Mouse (Mus musculus) embryo, embryonic 9.5 days (tissue): ENCODE measurements at regions not wholly inside any gene's neighbourhood (a gene's known extent, or its start where the extent isn't known, plus 50 kb on each side); places are given as distances from the start of the nearest gene placed in this dataset.
A peak's percentile ranks its signal among the peaks of the same experiment; 100 is the strongest.
"Not testable (repeated sequence)": the region's sequence is repeated elsewhere in the genome, so short reads cannot be mapped to it uniquely, and the experiment has no call there.

Experiments
- DNase-seq: peaks from one replicate; pipeline ENCODE4 v3.0.0-alpha.2; 2017; ENCODE audit errors: extremely low spot score

DNA sequence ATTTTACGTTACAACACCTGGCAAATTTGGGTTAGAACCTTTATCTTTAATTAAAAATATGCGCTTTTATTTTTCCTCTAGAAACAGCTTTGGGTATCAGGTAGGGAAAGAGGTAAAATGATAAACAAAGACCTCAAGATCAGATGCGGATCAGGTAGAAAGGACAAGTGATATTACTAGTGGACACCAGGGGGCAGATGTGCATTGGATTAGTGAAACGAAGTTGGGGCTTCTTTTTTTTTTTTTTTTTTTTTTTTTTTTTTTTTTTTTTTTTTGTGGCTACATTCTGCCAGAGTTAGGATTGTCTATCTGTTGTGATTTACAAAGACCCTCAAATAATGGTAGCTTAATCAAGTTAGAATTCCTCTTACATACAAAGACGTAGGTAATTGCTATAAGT lies 153.8 kb downstream of the Cd109 start:
- DNase-seq = peak; percentile 17

DNA sequence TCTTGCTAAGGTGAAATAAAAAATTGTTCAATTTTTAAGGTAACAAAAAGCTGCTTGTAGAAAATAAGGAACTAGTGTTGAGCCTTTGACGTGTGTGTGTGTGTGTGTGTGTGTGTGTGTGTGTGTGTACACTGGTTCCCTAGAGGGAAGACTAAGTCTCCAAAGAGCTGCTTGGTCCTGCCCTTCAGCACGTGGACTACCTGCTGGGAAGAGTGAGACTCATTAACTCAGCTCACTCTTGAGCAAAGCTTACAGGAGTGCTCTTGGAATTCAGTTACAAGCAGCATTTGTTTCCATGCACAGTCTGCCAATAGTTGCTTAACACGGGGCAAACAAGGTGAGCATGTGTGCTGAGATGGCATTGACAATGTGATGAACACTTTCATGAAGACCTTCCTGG lies 158.6 kb downstream of the Cd109 start:
- no peak for DNase-seq

DNA sequence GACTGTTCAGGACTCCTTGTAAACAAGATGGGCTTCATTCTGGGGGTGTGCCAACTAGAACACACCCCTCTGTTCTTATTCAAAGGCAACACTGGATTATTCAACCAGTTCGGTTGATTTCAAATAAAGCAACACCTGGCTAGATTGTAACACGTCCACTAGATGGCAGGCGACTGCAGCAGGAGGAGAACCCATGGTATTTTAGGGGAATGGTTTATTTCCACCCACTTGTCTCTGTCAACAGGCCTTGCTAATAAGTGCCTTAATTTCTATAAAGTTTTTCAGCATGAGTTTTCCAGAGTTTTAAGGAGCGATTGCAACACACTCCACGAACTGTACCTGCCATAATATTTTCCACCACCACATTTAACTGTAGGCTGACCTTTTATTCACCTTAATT lies 160.1 kb downstream of the Cd109 start:
- DNase-seq = peak; percentile 25

DNA sequence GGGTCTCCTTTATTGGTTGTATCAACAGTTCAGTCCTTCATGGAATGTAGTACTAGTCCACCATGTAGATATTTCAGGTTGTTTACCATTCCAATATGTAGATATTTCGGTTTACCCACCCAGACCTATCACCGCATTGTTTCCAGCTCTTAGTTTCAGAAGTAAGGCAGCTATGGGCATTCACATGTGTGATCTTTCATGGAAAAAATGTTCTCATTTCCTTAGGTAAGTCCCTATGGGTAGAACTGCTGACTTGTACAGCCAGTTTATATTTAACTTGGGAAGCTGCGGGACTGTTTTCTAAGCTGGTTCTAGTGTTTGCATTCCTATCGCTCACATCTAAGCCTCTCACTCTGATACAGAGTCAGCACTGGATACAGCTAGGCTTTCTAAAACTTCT lies 165.2 kb downstream of the Cd109 start:
- no peak for DNase-seq

DNA sequence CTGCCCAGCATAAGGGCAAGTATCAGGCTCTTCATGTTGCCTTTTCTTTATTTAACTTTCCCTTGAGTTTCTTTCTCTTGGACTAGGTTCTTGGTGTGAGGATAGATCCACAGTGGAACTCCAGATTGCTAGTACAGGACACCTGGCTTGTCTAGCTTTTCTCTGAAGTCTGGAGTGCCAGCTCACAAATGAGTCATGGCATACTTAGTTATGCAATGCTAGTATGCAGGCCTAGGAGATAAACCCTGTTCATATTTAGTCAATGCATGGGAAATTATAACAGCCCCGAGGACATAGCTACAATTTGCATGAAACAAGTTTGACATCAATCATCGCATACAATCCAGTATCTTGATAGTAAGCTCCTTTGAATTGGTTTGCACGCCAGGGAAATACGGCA lies 167.0 kb downstream of the Cd109 start:
- DNase-seq = no peak

DNA sequence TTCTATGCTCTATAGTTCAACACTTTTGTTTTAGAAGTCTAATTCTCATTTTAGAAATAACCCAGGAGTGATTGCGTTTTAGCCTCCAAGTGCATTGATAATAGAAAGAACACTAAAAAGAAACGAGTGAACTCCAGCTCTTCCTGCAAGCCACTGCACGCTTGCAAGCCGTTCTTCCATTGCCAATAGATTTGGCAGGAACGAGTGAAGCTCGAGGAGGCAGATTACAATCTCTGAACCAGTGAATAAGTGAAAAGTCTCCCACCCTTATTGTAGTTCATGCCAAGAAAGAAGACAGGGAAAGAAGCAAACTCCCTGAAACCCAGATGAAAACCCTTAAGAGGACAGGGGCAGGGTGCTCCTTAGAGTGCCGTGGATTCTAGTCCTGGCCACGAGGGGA lies 167.5 kb downstream of the Cd109 start:
- no peak for DNase-seq

DNA sequence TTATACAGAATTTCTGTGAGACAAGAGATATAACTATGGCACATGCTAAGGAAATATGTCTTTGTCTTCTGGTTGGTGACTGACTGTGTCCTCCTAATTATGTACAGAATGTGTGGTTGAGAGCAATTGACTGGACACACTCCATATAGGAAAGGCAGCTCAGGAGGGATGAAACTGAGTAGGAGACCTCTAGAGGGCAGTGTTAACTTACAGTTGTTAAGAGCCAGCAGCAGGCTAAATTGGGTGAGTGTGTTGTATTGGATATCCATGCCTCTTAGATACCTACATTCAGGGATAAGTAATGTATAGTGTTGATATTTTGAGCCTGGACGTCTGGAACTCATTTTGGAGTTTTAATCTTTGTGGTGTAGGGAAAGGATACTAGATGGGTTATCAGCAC lies 172.5 kb downstream of the Cd109 start:
- DNase-seq = peak; percentile 60

DNA sequence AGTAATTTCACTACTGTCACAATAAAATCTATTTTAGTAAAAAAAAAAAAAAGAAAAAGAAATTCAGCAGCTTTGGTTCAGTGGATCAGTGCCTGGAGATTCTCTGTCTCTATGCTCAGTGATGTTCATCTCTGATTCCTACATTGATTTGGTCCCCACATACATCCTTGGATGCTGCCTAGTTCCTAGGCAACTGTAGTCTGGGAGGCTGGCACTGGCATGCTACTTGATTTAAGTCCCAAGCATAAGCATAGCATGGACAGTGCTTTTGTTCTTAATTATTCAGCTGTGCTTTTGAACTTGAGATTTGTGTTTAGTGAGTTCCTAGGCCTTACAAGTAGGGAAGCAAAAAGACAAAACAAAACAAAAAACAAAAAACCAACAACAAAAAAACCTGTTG lies 174.4 kb downstream of the Cd109 start:
- no peak for DNase-seq

DNA sequence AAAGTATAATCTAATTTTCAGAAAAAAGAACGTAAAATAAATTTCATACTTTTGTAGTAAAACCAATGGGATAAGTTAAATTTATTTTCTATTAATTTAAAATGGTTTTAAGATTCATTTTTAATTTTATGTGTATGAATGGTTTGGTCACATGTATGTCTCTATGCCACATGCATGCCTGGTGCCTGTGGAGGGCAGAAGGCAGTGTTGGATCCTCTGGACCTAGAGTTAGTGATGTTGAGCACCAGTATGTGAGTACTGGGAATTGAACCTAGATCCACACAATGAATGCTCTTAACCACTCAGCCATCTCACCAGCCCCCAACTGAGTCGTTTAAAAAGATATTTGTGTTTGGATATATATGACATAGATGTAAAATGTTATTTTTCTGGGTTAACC lies 174.8 kb downstream of the Cd109 start:
- no peak for DNase-seq

DNA sequence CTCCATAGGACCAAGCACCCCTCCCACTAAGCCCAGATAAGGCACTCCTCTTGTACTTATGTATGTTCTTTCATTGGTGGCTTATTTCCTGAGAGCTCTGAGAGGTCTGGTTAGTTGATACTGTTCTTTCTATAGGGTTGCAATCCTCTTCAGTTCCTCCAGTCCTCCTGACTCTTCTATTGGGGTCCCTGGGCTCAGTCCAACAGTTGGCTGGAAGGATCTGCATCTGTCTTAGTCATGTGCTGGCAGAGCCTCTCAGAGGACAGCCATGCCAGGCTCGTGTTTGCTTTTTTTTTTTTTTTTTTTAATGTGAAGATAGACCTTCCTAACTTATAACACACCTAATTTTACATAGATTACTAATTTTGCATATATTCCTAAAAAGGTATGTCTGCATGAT lies 180.5 kb downstream of the Cd109 start:
- DNase-seq = no peak

DNA sequence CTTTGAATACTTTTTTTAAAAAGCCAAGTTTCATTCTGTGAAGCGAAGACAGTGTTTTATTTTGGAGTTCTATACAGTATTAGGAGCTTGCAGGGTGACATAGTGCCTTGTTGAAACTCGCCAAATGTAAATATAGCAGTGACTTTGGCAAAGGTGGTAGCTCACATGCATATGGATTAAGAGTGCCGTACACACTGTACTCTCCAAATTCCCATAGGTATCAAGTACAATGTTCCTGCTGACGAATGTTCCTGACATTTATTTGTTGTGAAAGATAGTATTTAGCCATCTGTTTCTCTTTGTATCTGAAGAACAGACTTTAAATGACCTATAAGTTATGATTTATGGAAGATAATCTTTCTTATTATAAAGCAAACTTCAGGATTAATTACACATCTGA lies 201.9 kb downstream of the Cd109 start:
- DNase-seq = no peak

DNA sequence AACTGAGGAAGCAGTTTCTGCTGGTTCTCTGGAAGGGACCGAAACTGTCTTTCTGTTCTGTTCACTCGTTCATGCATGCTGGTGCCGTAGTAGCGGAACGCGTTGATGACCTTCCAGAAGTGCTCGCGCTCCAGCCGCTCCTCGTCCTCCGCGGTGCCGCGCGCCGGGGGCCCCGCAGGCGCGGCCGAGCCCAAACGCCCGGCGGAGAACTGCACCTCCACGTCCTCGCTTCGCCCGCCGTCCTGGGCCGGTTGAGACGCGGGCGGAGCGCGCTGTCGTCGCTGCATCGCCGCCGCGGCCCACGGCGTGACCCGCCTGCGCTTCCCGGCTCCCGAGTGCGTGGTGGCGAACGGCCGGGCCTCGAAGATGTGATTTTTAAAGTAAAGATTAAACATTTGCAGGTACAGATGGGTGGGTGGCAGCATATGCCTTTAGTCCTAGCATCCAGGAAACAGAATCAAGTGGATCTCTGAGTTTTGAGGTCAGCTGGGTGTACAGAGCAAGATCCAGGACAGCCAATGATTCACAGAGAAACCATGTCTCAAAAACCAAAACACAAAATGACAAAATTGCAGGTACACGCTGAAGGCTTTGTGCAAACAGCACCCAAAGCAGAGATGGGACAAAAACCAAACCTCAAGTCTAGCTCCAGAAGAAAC lies 206.3 kb downstream of the Cd109 start:
- peak; percentile 22 for DNase-seq

DNA sequence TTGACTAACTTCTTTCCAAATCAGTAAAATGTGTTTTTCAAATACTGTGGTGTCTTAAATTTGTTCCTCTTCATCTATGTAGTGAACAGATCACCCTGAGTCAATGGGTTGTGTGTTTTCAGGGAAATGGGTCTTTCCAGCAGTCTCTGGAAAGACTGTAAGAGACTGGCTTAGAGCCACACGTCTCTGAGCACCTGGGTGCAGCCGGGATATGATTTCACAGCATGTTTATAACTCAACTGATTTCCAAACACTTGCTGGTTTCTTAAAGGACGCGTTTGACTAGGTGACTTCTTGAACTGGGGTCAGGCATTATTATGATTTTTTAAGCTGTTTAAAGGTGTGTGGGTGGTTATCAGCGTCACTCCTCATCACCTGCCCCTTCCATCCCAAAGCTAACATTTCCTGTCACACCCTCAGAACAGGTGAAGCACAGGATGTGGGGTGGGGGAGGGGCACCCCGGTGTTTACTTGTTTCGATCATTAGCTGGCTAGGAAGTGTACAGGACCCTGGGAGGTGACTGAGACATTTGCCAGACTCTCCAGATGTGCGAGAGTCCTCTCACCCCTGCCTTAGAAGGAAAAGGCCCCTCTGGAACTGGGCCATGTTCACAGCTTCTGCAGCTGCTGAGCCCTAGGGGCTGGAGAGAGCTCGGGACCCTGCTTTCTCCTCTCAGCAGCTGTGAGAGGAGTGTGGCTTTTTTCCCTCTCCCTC lies 229.8 kb downstream of the Cd109 start:
- DNase-seq = peak; percentile 4

DNA sequence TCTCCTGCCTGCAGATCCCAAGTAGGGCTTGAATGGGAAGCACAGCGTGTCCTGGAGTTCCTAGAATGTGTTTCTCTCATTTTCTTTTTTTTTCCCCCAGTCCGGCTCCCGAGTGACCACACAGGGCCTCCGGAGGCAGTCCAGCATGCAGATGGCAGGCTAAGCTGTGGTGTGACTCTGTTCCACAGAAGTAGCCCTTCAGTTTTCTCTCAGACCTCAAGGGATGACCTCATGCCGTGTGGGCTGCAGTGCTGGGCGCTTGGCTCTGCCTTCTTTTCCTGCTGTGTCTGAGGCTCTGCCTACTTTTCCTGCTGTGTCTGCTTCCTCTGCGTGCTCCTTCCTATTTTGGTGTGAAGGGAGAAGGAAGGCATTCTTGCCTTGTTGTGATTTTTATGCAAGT lies 230.8 kb downstream of the Cd109 start:
- DNase-seq = peak; percentile 5

DNA sequence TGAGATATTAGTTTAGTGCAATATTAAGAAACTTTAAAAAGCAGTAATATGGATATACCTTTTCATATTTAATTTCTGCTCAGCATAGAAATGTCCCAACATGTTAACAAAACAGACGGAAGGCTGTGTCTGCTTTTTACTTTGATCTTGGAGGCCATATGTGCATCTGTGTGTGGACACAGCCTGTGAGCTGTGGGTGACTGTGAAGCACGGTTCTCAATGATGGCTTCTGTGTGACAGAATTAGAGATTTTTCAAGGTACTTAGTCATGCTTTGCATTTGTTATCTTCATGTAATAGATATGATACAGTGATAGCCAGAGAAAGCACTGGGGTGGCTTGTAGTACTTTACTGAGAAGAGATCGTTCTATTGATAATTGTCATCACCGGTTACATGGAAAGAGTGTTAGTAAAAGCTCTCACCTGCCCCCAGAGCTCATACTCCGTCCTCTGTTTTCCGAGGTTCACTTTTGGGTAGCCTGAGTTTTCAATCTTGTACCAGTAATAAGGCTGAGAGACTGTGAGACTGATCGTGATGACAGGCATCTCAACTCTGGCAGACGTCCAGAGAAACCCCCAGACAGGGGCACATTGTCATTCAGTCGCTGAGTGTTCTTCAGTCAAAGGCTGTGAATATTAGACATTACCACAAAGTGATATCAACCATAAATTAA lies 232.7 kb downstream of the Cd109 start:
- DNase-seq = no peak

DNA sequence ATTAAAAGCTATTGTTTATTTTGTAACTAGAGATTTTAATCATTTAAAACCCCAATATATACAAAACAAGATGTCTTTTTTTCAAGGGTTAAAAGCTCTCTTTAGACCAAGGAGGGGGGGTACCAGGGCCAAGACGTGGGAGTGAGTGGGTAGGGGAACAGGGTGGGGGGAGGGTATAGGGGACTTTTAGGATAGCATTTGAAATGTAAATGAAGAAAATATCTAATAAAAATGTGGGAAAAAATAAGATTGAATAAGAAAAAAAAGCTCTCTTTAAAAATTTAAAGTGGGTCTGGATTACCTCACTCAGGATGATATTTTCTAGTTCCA lies 233.2 kb downstream of the Cd109 start:
- DNase-seq = not testable (repeated sequence)

DNA sequence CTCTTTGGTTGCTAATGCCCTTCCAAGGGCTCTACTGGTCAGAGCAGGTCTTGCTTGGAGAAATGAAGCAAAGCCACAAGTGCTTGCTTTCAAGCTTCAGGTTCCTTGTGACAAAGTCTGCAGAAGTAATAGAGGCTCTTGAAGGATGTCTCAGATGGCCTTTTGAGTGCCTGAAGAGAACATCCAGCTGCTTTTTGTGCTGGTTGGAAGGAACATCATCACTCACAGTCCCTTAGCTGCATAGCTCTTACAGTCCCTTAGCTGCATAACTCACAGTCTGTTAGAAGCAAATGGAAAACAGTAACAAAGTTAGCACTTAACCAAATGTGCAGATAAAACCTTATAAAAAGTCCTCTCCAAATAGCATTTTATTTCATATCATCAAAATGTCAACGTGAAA lies 241.6 kb downstream of the Cd109 start:
- DNase-seq = no peak

DNA sequence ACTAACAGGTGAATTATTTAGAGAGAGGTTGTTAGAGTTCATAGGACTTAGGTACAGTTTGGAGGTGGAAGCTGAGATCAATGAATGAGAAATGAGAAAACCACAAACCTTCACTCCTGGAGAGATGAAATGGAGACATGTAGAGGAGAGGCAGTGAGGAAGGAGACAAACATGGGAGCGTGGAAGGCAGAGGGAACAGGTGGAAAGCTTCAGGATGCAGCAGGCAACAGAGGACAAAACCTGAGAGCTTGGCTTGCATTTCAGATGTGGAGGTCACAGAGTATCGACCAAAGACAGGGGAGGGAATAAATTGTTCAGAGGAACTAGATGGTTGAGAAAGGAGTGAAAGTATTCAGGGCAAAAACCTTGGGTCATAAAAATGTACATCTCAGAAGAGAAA lies 244.6 kb downstream of the Cd109 start:
- DNase-seq = no peak

DNA sequence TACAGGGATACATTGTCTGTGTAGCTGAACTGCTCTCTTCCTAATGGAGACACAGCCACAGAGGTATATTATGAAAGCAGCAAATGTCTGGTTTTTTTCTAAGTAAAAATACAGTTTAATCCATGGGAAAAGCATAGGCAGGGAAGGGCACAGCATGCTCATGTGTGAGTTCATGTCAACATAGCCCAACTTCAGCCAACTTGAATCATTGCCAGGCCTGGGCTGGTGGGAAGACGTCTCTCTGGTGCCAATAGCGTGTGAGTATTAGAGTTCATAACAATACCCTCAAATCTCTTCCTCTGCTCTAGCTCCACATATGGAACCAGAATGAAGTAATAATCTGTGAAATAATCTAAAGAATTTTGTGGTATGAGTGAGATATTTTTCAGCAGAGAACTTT lies 257.2 kb downstream of the Cd109 start:
- DNase-seq = no peak

DNA sequence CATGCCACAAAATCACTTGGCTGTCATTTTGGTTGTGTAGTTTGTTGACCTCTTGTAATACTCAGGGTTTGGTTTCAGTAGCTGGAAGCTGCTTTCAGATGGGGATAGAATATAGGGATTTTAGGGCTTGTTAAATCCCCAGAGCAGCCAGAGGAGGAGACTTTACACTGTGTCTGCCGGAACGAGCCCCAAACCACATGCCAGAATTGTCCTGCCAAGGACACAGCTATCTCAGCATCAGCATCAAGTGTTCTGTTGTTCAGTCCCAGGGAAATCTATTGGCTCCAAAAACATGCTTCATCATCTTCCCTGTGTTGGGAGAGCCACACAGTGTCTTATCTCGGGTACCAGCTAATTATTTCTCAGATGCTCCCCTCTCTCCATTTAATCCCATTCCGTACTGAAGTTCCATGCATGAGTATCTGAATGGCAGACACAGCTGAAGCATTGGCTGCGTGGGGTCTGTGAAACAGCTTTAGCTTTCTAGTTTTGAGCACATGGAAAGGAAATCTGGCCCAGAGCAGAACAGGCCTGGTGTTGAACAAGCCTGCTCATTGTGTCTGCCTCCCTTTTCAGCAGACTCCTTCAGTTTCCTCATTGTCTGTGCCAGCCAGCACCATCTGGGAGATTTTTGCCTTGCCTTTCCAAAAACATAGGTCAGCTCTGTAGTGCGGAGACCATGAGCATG lies 264.8 kb downstream of the Cd109 start:
- peak; percentile 45 for DNase-seq

DNA sequence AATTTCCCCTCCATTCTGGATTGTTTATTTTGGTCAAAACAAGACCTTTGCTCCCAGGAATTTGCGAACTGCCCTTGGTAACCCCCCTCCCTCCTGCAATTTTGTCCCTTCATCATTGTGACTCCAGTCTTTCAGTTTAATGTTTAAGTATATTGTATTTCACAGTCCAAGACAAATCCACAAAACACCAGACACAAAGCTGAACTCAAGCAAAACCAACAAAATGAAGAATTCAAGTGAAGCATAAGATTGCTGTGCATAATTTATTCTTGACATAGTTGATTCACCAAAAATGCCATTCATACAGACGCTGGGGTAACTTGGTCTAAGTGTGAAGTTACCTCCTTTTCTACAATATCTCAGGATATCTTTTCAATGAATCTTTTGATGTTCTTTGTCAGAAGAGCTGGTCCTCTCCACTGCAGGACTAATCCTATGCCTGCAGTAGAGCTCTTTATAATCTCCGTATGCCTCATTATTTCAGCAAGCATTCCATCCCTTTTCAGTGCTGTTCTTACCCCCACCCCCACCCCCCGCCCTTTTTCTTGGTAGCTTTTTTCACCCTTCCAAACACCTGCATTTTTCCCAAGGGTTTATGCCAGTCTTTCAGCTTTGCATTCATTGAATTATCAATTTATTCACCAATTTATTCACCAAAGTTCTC lies 265.4 kb downstream of the Cd109 start:
- DNase-seq = no peak

DNA sequence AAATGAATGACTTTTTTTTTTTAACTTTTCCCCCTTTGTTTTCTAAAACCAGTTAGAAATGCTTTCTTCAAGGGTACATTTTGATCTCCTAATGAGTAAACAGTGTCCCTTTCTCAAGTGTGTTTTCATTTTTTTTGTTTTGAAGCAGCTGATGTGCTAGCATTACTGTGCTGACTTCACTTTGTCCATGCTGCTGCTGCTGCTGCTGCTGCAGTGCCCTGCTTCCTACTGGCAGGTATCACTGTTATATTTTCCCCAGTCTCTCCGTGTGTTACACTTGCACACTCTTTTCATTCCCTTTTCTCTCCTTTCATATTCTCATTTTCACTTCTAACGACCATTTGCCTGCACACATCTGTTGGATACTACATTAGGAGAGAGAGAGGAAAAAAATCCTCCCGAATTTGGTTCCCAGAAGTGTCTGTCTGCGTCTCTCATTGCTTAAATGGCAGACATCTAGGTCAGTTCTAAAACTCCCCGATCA lies 266.0 kb downstream of the Cd109 start:
- peak; percentile 5 for DNase-seq
